Mouse (Mus musculus): ENCODE data around the gene Cdc40. TPM values are rescaled to one million over a fixed set of nuclear protein-coding genes. Genes with fewer than 3 reads are reported as not detected.
A peak's percentile ranks its signal among the peaks of the same experiment; 100 is the strongest.

The Cdc40 gene
- polyA plus RNA-seq, 1 experiment from 2014 or later = 34.2 TPM

DNA sequence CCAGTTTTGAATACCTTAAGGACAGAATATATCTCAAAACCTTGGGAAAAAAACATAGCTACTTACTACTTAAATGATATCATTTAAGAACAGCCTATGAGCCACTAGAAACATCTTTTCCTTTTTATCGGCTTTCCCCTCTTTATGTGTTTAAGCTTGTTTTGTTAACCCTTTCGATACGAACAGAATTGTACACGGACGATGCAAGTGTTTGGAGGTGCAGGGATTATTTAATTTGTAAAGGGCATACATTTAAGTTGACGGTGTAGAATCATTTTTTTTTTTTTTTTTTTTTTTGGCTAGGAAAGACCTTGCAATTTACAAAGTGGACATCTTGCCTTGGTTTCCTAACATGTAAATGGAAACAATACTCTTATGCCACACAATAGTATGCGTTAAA lies 2.3 kb upstream of the Cdc40 start:
- 70% methylated on average over 7 of the region's 7 CpGs for WGBS
- Histone ChIP-seq H3K4me1 (peaks cover 23% of the 10 kb centered on the region), H3K4me3 (peak overlapping the region; percentile 91), H3K27ac (no peak overlapping the region), H3K27me3 (ENCODE audit: poor library complexity, severe bottlenecking) (no peaks in the 10 kb centered on the region), H3K9me3 (no peaks in the 10 kb centered on the region), H3K36me3 (replicated peaks) (0 out of 2 replicates have a peak, but pooled peaks cover 2% of the 10 kb centered on the region)
- DNase-seq (ENCODE audit: extremely low spot score, low spot score) = no peak

DNA sequence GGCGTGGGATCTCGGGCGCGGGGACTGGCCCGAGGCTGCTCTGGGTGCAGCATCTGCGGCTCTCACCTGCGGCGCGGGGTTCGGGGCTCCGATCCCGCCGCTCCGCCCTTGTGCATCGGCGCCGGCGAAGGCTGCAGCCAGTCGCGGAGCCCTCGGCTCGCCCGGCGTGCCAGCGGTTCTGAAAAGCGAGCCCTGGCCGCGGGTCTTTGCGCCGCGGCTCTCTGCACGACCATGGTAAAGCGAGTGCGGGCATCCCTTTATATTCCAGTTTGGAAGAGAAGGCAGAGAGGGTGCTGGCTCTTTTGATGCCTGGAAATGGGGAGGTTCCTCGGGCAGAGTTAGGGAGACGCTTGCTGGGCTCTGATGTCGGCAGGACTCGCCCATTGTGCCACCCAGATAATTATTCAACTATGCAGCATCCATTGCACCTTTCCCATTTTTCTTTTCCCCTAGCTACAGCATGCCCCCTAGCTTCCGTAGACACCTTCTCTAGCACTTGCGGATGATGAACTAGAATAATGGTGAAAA lies 1.2 kb upstream of the Cdc40 start:
- H3K4me3 ChIP-seq = peak overlapping the region; percentile 91
- peak; percentile 57 for DNase-seq (ENCODE audit: extremely low spot score, low spot score)
- WGBS = under 1% methylated on average over 40 of the region's 40 CpGs
- H3K9me3 ChIP-seq = no peaks in the 10 kb centered on the region
- peak overlapping the region; percentile 99 for H3K27ac ChIP-seq
- H3K36me3 ChIP-seq (replicated peaks) = 0 out of 2 replicates have a peak, but pooled peaks cover 7% of the 10 kb centered on the region
- H3K27me3 ChIP-seq (ENCODE audit: poor library complexity, severe bottlenecking) = no peaks in the 10 kb centered on the region
- H3K4me1 ChIP-seq = peaks cover 26% of the 10 kb centered on the region

DNA sequence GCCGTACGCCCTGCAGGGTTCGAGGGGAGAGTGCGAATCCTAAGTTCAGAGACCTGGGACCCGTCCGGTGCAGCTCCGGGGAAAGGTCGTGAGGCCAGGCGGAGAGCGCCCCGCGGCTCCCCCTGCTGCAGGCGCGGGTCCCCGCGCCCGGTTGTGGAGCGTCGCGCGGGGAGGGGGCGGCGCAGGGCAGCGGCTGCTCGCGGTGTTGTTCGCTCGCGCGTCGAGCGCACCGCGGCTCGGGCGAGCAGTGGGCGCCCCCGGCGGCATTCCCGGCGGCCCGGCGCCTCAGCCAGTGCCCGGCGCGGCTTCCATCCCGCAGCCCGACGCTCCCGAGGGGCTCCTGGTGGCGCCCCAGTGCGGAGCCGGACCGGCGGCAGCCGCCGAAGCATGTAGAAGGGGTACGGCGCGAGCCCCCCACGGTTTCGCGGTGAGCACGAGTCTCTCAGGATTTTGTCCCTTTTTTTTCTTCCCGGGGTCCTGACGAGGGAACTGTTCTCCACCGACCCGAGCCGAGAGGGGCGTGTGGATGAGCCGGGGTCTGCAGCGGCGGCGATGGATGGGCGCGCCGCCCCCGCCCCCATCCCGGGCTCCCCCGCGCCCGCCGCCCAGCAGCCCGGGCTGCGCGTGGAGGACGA lies 650 bp upstream of the Cdc40 start:
- no peak for DNase-seq (ENCODE audit: extremely low spot score, low spot score)
- peak overlapping the region; percentile 91 for H3K4me3 ChIP-seq
- peaks cover 26% of the 10 kb centered on the region for H3K4me1 ChIP-seq
- H3K36me3 ChIP-seq (replicated peaks) = peaks cover 13% of the 10 kb centered on the region; the same call in 1 of the 2 replicates
- WGBS = under 1% methylated on average over 76 of the region's 87 CpGs
- H3K27me3 ChIP-seq (ENCODE audit: poor library complexity, severe bottlenecking) = no peaks in the 10 kb centered on the region
- no peaks in the 10 kb centered on the region for H3K9me3 ChIP-seq
- peak overlapping the region; percentile 99 for H3K27ac ChIP-seq

DNA sequence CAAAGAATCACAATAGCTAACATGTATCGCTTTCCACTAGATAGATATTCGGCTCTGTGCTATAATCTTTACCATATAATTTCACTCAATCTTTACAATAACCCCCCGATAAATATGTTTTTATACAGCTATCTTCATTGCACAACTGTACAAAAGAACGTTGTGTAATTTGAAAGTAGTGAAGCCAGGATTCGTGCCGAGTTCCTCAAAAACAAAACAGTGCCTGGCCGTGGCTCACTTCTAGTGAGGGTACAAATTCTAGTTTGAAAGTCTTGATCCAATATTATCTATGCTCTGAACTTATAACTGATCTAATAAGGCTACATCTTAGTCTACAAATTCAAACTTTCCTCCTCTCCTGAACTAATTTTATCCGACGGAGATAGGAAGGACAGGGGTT lies 778 bp downstream of the Cdc40 start:
- H3K4me3 ChIP-seq = peak overlapping the region; percentile 91
- 18% methylated on average over 9 of the region's 9 CpGs for WGBS
- H3K27ac ChIP-seq = peak overlapping the region; percentile 99
- H3K27me3 ChIP-seq (ENCODE audit: poor library complexity, severe bottlenecking) = no peaks in the 10 kb centered on the region
- DNase-seq (ENCODE audit: extremely low spot score, low spot score) = no peak
- H3K9me3 ChIP-seq = no peaks in the 10 kb centered on the region
- peaks cover 26% of the 10 kb centered on the region for H3K4me1 ChIP-seq
- peaks cover 11% of the 10 kb centered on the region; the same call in 1 of the 2 replicates for H3K36me3 ChIP-seq (replicated peaks)

DNA sequence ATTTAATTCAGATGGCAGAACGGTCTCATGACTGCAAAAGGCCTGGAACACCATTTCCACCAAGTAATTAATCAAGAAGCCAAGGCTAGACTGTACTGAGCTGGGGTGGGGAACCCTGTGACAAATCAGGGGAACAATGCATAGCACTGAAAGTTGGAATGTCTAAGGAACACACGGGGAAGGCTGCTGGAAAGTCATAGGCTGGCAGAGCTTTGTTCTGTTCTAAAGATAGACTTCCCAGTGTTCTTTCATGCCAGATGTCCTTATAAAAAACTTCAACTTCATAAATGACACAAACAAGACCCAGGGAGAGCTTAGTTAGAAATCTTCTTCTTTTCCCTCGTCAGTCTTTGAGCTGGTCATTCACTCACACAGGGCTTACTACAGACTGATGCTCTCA lies 1.9 kb downstream of the Cdc40 start:
- H3K4me3 ChIP-seq = no peak overlapping the region
- no peaks in the 10 kb centered on the region for H3K27me3 ChIP-seq (ENCODE audit: poor library complexity, severe bottlenecking)
- H3K9me3 ChIP-seq = no peaks in the 10 kb centered on the region
- H3K36me3 ChIP-seq (replicated peaks) = peaks cover 11% of the 10 kb centered on the region; the same call in 1 of the 2 replicates
- H3K4me1 ChIP-seq = peaks cover 26% of the 10 kb centered on the region
- no peak for DNase-seq (ENCODE audit: extremely low spot score, low spot score)
- 81% methylated on average over 3 of the region's 3 CpGs for WGBS
- H3K27ac ChIP-seq = no peak overlapping the region

DNA sequence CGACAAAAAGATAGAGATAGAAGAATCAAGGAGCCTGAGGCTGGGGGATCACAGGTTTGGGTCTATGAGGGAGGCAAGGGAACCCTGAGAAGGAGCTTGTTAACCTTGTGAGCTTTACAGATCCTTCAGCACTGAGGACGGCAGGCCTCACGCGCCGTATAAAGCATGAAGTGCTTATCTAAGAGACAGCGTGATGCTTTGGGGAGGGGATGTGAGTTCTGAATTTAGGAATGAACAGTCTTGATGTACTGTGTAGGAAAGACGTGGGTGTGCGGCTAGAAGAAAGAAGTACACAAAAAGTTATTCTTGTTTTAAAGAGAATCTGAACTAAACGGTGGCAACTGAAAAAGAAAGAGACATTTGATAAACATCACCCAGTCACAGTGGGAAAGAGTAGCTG lies 3.1 kb downstream of the Cdc40 start:
- H3K27ac ChIP-seq = no peak overlapping the region
- peaks cover 13% of the 10 kb centered on the region for H3K4me1 ChIP-seq
- H3K36me3 ChIP-seq (replicated peaks) = peaks cover 16% of the 10 kb centered on the region
- no peaks in the 10 kb centered on the region for H3K27me3 ChIP-seq (ENCODE audit: poor library complexity, severe bottlenecking)
- WGBS = 97% methylated on average over 9 of the region's 9 CpGs
- DNase-seq (ENCODE audit: extremely low spot score, low spot score) = no peak
- H3K9me3 ChIP-seq = no peaks in the 10 kb centered on the region
- H3K4me3 ChIP-seq = no peak overlapping the region

DNA sequence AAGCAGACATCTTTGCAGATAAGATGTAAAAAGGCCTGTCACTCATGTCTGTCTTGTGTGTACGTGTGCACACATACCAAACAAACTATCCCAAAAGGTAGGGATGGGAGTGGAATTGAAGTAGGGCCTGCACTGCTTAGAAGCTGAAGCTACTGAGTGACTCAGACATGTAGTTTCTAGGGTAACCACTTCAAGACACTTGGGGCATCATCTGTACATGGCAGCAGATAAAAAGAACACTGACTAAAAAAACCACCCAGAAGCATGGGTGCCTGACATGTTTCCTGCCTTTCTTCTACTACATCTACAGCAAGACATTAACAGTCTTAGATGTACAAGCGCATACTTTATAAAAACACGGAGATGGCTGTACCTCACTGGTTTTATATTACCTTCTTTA lies 4.9 kb downstream of the Cdc40 start:
- H3K36me3 ChIP-seq (replicated peaks) = peaks cover 16% of the 10 kb centered on the region
- DNase-seq (ENCODE audit: extremely low spot score, low spot score) = no peak
- H3K27ac ChIP-seq = no peak overlapping the region
- peaks cover 11% of the 10 kb centered on the region for H3K4me1 ChIP-seq
- WGBS = 94% methylated on average over 3 of the region's 3 CpGs
- H3K27me3 ChIP-seq (ENCODE audit: poor library complexity, severe bottlenecking) = no peaks in the 10 kb centered on the region
- no peak overlapping the region for H3K4me3 ChIP-seq
- H3K9me3 ChIP-seq = no peaks in the 10 kb centered on the region

DNA sequence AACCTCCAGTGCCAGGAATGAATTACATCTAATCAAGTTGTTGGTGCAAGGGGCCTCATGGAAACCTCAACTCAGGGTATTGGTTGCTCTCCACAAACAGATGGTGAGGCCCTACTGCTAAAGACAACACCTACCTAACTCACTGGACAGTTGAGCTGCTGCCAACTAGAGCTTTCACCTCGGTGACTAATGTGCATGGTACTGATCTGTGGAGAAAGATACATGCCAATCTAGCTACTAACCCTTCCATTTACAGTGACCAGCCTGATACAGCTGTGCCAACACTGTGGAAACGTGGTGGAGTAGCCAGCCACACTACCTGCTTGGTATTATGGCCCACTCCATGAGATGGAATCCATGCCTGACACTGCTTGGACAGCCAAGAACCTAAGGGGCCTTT lies 11.1 kb downstream of the Cdc40 start:
- Histone ChIP-seq H3K36me3 (replicated peaks) (peaks cover 9% of the 10 kb centered on the region), H3K4me3 (no peak overlapping the region), H3K27me3 (ENCODE audit: poor library complexity, severe bottlenecking) (no peaks in the 10 kb centered on the region), H3K4me1 (no peaks in the 10 kb centered on the region), H3K27ac (no peak overlapping the region), H3K9me3 (no peaks in the 10 kb centered on the region)
- no peak for DNase-seq (ENCODE audit: extremely low spot score, low spot score)
- WGBS = 89% methylated on average over 2 of the region's 2 CpGs

DNA sequence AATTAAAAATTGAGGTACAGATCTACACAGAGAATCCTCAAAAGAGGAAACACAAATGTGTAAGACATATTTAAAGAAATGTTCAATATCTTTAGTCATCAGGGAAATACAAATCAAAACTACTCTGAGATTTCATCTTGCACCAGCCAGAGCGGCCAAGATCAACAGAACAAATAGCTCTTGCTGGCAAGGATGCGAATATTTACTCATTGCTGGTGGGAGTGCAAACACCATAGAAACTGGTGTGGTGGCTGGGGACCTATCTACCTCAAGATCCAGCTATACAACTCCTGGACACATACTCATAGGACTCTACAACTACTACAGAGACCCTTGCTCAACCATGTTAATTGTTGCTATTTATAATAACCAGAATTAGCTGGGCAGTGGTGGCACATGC lies 11.8 kb downstream of the Cdc40 start:
- no peaks in the 10 kb centered on the region for H3K27me3 ChIP-seq (ENCODE audit: poor library complexity, severe bottlenecking)
- no peaks in the 10 kb centered on the region for H3K4me1 ChIP-seq
- no peak for DNase-seq (ENCODE audit: extremely low spot score, low spot score)
- H3K9me3 ChIP-seq = no peaks in the 10 kb centered on the region
- peaks cover 14% of the 10 kb centered on the region for H3K36me3 ChIP-seq (replicated peaks)
- 95% methylated on average over 2 of the region's 2 CpGs for WGBS
- no peak overlapping the region for H3K27ac ChIP-seq
- H3K4me3 ChIP-seq = no peak overlapping the region

DNA sequence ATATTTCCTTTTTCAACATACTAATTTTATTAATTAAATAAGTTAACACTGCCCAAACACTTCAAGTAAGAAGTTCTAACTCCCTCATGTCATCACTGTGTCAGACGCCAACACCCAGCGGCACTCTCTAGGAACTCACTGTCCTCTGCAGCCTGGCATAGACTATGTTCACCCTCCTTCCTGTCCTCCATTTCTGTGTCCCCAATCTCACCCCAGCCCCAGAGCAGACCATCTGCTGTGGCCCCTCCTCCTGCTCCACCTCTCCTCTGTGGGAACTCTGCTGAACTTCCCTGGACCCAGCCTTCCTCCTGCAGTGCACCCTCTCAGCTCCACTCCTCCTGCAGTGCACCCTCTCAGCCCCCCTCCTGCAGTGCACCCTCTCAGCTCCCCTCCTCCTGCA lies 15.0 kb downstream of the Cdc40 start:
- Histone ChIP-seq H3K27me3 (ENCODE audit: poor library complexity, severe bottlenecking) (no peaks in the 10 kb centered on the region), H3K9me3 (no peaks in the 10 kb centered on the region), H3K4me1 (no peaks in the 10 kb centered on the region), H3K27ac (no peak overlapping the region), H3K4me3 (no peak overlapping the region), H3K36me3 (replicated peaks) (peaks cover 35% of the 10 kb centered on the region)
- no peak for DNase-seq (ENCODE audit: extremely low spot score, low spot score)
- WGBS = 89% methylated on average over 2 of the region's 2 CpGs

DNA sequence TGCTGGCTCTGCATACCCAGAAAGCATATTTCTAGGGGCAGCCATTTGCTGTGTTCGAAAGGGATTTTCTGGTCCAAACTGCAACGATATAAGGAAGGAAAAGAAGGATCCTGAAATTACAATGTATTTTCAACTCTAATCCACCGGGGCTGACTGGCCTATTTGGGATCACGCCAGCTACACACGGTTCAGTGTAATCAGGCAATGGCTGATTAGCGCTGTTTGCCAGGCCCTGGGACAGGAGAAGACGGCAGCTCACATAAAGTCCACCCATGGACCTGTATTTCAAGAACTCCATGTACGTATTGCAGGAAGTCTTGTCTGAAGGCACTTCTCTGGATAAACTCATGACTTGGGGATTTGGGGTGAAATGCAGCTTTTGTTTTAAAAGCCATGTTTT lies 25.5 kb downstream of the Cdc40 start:
- Histone ChIP-seq H3K4me3 (no peak overlapping the region), H3K27ac (no peak overlapping the region), H3K4me1 (no peaks in the 10 kb centered on the region), H3K36me3 (replicated peaks) (peaks cover 11% of the 10 kb centered on the region), H3K9me3 (no peaks in the 10 kb centered on the region), H3K27me3 (ENCODE audit: poor library complexity, severe bottlenecking) (no peaks in the 10 kb centered on the region)
- no peak for DNase-seq (ENCODE audit: extremely low spot score, low spot score)
- WGBS = 88% methylated on average over 8 of the region's 8 CpGs

DNA sequence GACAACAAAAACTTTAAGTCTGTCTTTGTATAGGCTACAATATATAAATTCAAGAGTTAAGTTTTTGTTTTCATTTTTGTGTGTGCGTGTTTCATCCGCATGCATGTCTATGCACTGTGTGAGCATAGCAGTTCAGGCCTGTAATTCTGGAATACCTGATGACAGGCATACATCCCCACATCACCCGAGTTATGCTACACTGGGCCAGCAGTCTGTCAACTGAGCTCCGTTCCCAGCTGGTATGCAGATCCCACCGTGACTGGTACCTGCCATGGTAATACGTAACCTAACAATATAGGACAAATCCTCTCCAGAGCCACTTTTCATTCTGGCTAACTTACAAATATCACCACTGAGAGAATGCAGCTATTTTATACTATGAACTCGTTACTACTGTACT lies 26.4 kb downstream of the Cdc40 start:
- H3K4me1 ChIP-seq = no peaks in the 10 kb centered on the region
- WGBS = 95% methylated on average over 7 of the region's 7 CpGs
- no peak overlapping the region for H3K27ac ChIP-seq
- H3K9me3 ChIP-seq = no peaks in the 10 kb centered on the region
- no peaks in the 10 kb centered on the region for H3K27me3 ChIP-seq (ENCODE audit: poor library complexity, severe bottlenecking)
- H3K4me3 ChIP-seq = no peak overlapping the region
- peaks cover 4% of the 10 kb centered on the region; the same call in 1 of the 2 replicates for H3K36me3 ChIP-seq (replicated peaks)
- DNase-seq (ENCODE audit: extremely low spot score, low spot score) = no peak

DNA sequence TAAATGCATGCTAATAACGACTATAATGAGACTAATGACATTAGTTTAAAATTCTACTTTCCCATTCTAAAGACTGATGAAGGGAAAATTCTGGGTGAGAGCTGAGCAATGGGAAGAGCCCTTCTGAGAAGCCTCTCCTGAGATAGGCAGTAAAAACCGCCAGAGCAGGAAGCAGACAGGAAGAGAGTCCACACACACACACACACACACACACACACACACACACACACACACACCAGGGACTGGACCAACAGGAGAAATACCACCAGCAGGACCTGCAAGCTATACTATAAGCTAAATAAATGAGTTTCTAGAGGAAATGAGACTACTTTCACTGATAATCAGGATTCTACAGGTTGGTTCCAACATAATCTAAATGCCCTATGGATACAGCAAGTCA lies 27.5 kb downstream of the Cdc40 start:
- H3K4me3 ChIP-seq = no peak overlapping the region
- H3K36me3 ChIP-seq (replicated peaks) = peaks cover 4% of the 10 kb centered on the region; the same call in 1 of the 2 replicates
- 90% methylated on average over 2 of the region's 2 CpGs for WGBS
- no peaks in the 10 kb centered on the region for H3K4me1 ChIP-seq
- no peak overlapping the region for H3K27ac ChIP-seq
- no peaks in the 10 kb centered on the region for H3K27me3 ChIP-seq (ENCODE audit: poor library complexity, severe bottlenecking)
- H3K9me3 ChIP-seq = no peaks in the 10 kb centered on the region
- DNase-seq (ENCODE audit: extremely low spot score, low spot score) = no peak
